Mouse (Mus musculus) liver, embryonic 16.5 days (tissue): ENCODE results near the gene Xkr7. TPM values are rescaled to one million over a fixed set of nuclear protein-coding genes. Genes with fewer than 3 reads are reported as not detected.

Source experiments
- ATAC-seq: fragments of 200-750 bp; cut with Nextera tagmentation; 2 replicates; pipeline ENCODE4 v1.8.0; 2017; ENCODE audit warnings: low read depth, mild to moderate bottlenecking, moderate number of reproducible peaks, moderate library complexity
- H3K27ac ChIP-seq: fragments of 300-500 bp; sonication (generic); 2 replicates; pipeline ENCODE4 v1.5.1; 2014; ENCODE audit warnings: mild to moderate bottlenecking, low read length
- H3K27me3 ChIP-seq: fragments of 300-500 bp; sonication (generic); 2 replicates; pipeline ENCODE4 v1.6.1; 2014; ENCODE audit warnings: low read depth, low read length, mixed read lengths; ENCODE audit not compliant: control insufficient read depth, insufficient read depth
- H3K36me3 ChIP-seq: fragments of 300-500 bp; sonication (generic); 2 replicates; pipeline ENCODE4 v1.6.1; 2014; ENCODE audit warnings: mild to moderate bottlenecking; ENCODE audit not compliant: control insufficient read depth, insufficient read depth
- H3K4me1 ChIP-seq: fragments of 300-500 bp; sonication (generic); 2 replicates; pipeline ENCODE4 v1.6.1; 2014; ENCODE audit warnings: low read depth, low read length, mixed read lengths; ENCODE audit not compliant: control insufficient read depth
- H3K4me2 ChIP-seq: fragments of 300-500 bp; sonication (generic); 2 replicates; pipeline ENCODE4 v1.6.1; 2014; ENCODE audit warnings: low read depth, low read length, mixed read lengths
- H3K4me3 ChIP-seq: fragments of 300-500 bp; sonication (generic); 2 replicates; pipeline ENCODE4 v1.5.1; 2014; ENCODE audit warnings: low read depth, mild to moderate bottlenecking, low read length
- H3K9ac ChIP-seq: fragments of 300-500 bp; sonication (generic); 2 replicates; pipeline ENCODE4 v1.6.1; 2014; ENCODE audit warnings: low read depth, low read length
- H3K9me3 ChIP-seq: fragments of 300-500 bp; sonication (generic); replicated peaks from 2 replicates; pipeline ENCODE4 v1.6.1; 2016; ENCODE audit warnings: low read length; ENCODE audit not compliant: control insufficient read depth
- WGBS: fragments of 180-500 bp; shearing (Covaris S2); extraction: QIAGEN DNeasy Blood & Tissue Kit; methylation state at CpG from one replicate; pipeline ENCODE4 v1.1.7; 2014; ENCODE audit not compliant: insufficient replicate concordance; 5-methylcytosine and 5-hydroxymethylcytosine counted together
- polyA plus RNA-seq: library from polyadenylated mRNA; unstranded; fragments of >200 nt; fragmentation: Nextera tagmentation; extraction: Ambion mirVana; gene quantifications from 2 replicates; pipeline ENCODE4 v1.2.1, GENCODE M21; 2015

Gene Xkr7
- not detected in 2 replicates for polyA plus RNA-seq

GRCm38 (mm10) chr2:153031126-153032082, at the start of gene Xkr7:
TSS of gene Xkr7 (plus strand) at chr2:153031852.
- Histone ChIP-seq H3K9me3 (no peaks in the 10 kb centered on the region), H3K27me3 (peaks cover 45% of the 10 kb centered on the region), H3K4me2 (peak within 1 kb of the TSS; percentile 53), H3K9ac (no peak within 1 kb of the TSS), H3K4me3 (peak within 1 kb of the TSS; percentile 34), H3K36me3 (no peaks in the 10 kb centered on the region), H3K4me1 (peaks cover 3% of the 10 kb centered on the region; the same call in 1 of the 2 replicates), H3K27ac (no peak within 1 kb of the TSS)
- ATAC-seq: no peak
- 4% methylated on average over 38 of the region's 54 CpGs for WGBS

GRCm38 (mm10) chr2:152985582-152985981, 46.1 kb upstream of the Xkr7 start:
- Histone ChIP-seq H3K4me1 (no peaks in the 10 kb centered on the region), H3K9ac (no peak overlapping the region), H3K27me3 (no peaks in the 10 kb centered on the region), H3K4me2 (no peak overlapping the region), H3K4me3 (no peak overlapping the region), H3K27ac (no peak overlapping the region), H3K36me3 (no peaks in the 10 kb centered on the region), H3K9me3 (no peaks in the 10 kb centered on the region)
- ATAC-seq: no peak
- 36% methylated on average over 1 of the region's 1 CpGs for WGBS

GRCm38 (mm10) chr2:152991529-152991928, 40.1 kb upstream of the Xkr7 start:
- WGBS: 69% methylated on average over 9 of the region's 9 CpGs
- no peak overlapping the region for H3K4me3 ChIP-seq
- H3K4me1 ChIP-seq: no peaks in the 10 kb centered on the region
- no peak overlapping the region for H3K4me2 ChIP-seq
- H3K9me3 ChIP-seq: no peaks in the 10 kb centered on the region
- no peak overlapping the region for H3K27ac ChIP-seq
- H3K36me3 ChIP-seq: no peaks in the 10 kb centered on the region
- ATAC-seq: no peak
- H3K27me3 ChIP-seq: no peaks in the 10 kb centered on the region
- H3K9ac ChIP-seq: no peak overlapping the region

GRCm38 (mm10) chr2:152997046-152997445, 34.6 kb upstream of the Xkr7 start:
- H3K9ac ChIP-seq: no peak overlapping the region
- H3K9me3 ChIP-seq: no peaks in the 10 kb centered on the region
- ATAC-seq: no peak
- no peak overlapping the region for H3K4me3 ChIP-seq
- H3K27ac ChIP-seq: no peak overlapping the region
- H3K27me3 ChIP-seq: no peaks in the 10 kb centered on the region
- no peak overlapping the region for H3K4me2 ChIP-seq
- 57% methylated on average over 4 of the region's 4 CpGs for WGBS
- H3K36me3 ChIP-seq: no peaks in the 10 kb centered on the region
- H3K4me1 ChIP-seq: no peaks in the 10 kb centered on the region

GRCm38 (mm10) chr2:153002492-153003248, 29.0 kb upstream of the Xkr7 start:
- WGBS: 33% methylated on average over 15 of the region's 15 CpGs
- no peak overlapping the region for H3K9ac ChIP-seq
- no peak overlapping the region for H3K4me3 ChIP-seq
- H3K9me3 ChIP-seq: no peaks in the 10 kb centered on the region
- H3K4me2 ChIP-seq: no peak overlapping the region
- no peak overlapping the region for H3K27ac ChIP-seq
- no peaks in the 10 kb centered on the region for H3K4me1 ChIP-seq
- H3K36me3 ChIP-seq: no peaks in the 10 kb centered on the region
- no peak for ATAC-seq
- no peaks in the 10 kb centered on the region for H3K27me3 ChIP-seq

GRCm38 (mm10) chr2:153003681-153004338, 27.8 kb upstream of the Xkr7 start:
- no peak for ATAC-seq
- no peaks in the 10 kb centered on the region for H3K9me3 ChIP-seq
- H3K9ac ChIP-seq: no peak overlapping the region
- no peaks in the 10 kb centered on the region for H3K4me1 ChIP-seq
- no peak overlapping the region for H3K4me3 ChIP-seq
- no peaks in the 10 kb centered on the region; the same call in none of the 2 replicates for H3K36me3 ChIP-seq
- H3K27ac ChIP-seq: no peak overlapping the region
- no peak overlapping the region for H3K4me2 ChIP-seq
- 19% methylated on average over 13 of the region's 13 CpGs for WGBS
- no peaks in the 10 kb centered on the region for H3K27me3 ChIP-seq

GRCm38 (mm10) chr2:153005981-153006380, 25.7 kb upstream of the Xkr7 start:
- ATAC-seq: no peak
- H3K9me3 ChIP-seq: no peaks in the 10 kb centered on the region
- no peak overlapping the region for H3K27ac ChIP-seq
- H3K4me1 ChIP-seq: no peaks in the 10 kb centered on the region
- no peaks in the 10 kb centered on the region; the same call in none of the 2 replicates for H3K36me3 ChIP-seq
- H3K27me3 ChIP-seq: no peaks in the 10 kb centered on the region
- no peak overlapping the region for H3K4me2 ChIP-seq
- no peak overlapping the region for H3K9ac ChIP-seq
- 81% methylated on average over 3 of the region's 3 CpGs for WGBS
- no peak overlapping the region for H3K4me3 ChIP-seq

- Histone ChIP-seq H3K27me3 (no peaks in the 10 kb centered on the region), H3K4me2 (no peak overlapping the region), H3K4me1 (peaks cover 6% of the 10 kb centered on the region), H3K27ac (no peak overlapping the region), H3K9me3 (no peaks in the 10 kb centered on the region), H3K36me3 (no peaks in the 10 kb centered on the region; the same call in none of the 2 replicates), H3K9ac (no peak overlapping the region), H3K4me3 (no peak overlapping the region)
- 81% methylated on average over 12 of the region's 12 CpGs for WGBS
- no peak for ATAC-seq
Observed at GRCm38 (mm10) chr2:153009192-153009973, 22.3 kb upstream of the Xkr7 start.
